Mouse (Mus musculus): ENCODE results near the gene Gm37240.

- TF ChIP-seq POLR2A (IDR thresholded peaks at IDR 0.05; ENCODE audit: low read depth, low read length) (no peak), CTCF (IDR thresholded peaks at IDR 0.05; ENCODE audit: borderline replicate concordance, insufficient read depth, low read length) (no peak)
These were observed 741.8 kb downstream of the Gm37240 start for GRCm38 (mm10) chr3:85145568-85145967.
